Mouse (Mus musculus) intestine, embryonic 15.5 days (tissue): ENCODE measurements around the gene Ccdc106. TPM values are rescaled to one million over a fixed set of nuclear protein-coding genes. Genes with fewer than 3 reads are reported as not detected.
"Not testable (repeated sequence)": the region's sequence is repeated elsewhere in the genome, so short reads cannot be mapped to it uniquely, and the experiment has no call there.

Source experiments
- ATAC-seq: fragments of 200-750 bp; cut with Nextera tagmentation; 2 replicates; pipeline ENCODE4 v1.8.0; 2017; ENCODE audit warnings: moderate TSS enrichment, moderate library complexity
- H3K27ac ChIP-seq: fragments of 300-500 bp; sonication (generic); 2 replicates; pipeline ENCODE4 v1.5.1; 2015; ENCODE audit warnings: mild to moderate bottlenecking, inconsistent platforms
- H3K27me3 ChIP-seq: fragments of 300-500 bp; sonication (generic); replicated peaks from 2 replicates; pipeline ENCODE4 v1.6.1; 2015; ENCODE audit warnings: inconsistent platforms
- H3K36me3 ChIP-seq: fragments of 300-500 bp; sonication (generic); 2 replicates; pipeline ENCODE4 v1.6.1; 2015; ENCODE audit warnings: inconsistent platforms
- H3K4me1 ChIP-seq: fragments of 300-500 bp; sonication (generic); replicated peaks from 2 replicates; pipeline ENCODE4 v1.6.1; 2015; ENCODE audit warnings: inconsistent platforms
- H3K4me2 ChIP-seq: fragments of 300-500 bp; sonication (generic); replicated peaks from 2 replicates; pipeline ENCODE4 v1.6.1; 2015; ENCODE audit warnings: mild to moderate bottlenecking, inconsistent platforms
- H3K4me3 ChIP-seq: fragments of 300-500 bp; sonication (generic); replicated peaks from 2 replicates; pipeline ENCODE4 v1.5.1; 2015; ENCODE audit warnings: inconsistent platforms
- H3K9ac ChIP-seq: fragments of 300-500 bp; sonication (generic); 2 replicates; pipeline ENCODE4 v1.6.1; 2015; ENCODE audit warnings: inconsistent platforms
- H3K9me3 ChIP-seq: fragments of 300-500 bp; sonication (generic); 2 replicates; pipeline ENCODE4 v1.6.1; 2016; ENCODE audit warnings: inconsistent platforms
- WGBS: fragments of 180-500 bp; shearing (Covaris S2); methylation state at CpG from one replicate; pipeline ENCODE4 v1.1.7; 2015; 5-methylcytosine and 5-hydroxymethylcytosine counted together
- polyA plus RNA-seq: library from polyadenylated mRNA; unstranded; fragments of >200 nt; fragmentation: Nextera tagmentation; extraction: Ambion mirVana; gene quantifications from 2 replicates; pipeline ENCODE4 v1.2.1, GENCODE M21; 2015

Ccdc106 gene
- polyA plus RNA-seq, 1 experiment from 2014 or later: 13.4 TPM

GRCm38 (mm10) chr7:5079365-5080009, 59.1 kb downstream of the Ccdc106 start:
- not testable (repeated sequence) for H3K9me3 ChIP-seq, H3K27me3 ChIP-seq, H3K4me1 ChIP-seq
- Histone ChIP-seq H3K4me2 (peak overlapping the region; percentile 68), H3K9ac (peak overlapping the region; percentile 99; the same call in 1 of the 2 replicates), H3K4me3 (peak overlapping the region; percentile 99), H3K36me3 (peaks cover 29% of the 10 kb centered on the region), H3K27ac (peak overlapping the region; percentile 95)
- peak; percentile 23 for ATAC-seq
- 32% methylated on average over 8 of the region's 13 CpGs for WGBS

DNA sequence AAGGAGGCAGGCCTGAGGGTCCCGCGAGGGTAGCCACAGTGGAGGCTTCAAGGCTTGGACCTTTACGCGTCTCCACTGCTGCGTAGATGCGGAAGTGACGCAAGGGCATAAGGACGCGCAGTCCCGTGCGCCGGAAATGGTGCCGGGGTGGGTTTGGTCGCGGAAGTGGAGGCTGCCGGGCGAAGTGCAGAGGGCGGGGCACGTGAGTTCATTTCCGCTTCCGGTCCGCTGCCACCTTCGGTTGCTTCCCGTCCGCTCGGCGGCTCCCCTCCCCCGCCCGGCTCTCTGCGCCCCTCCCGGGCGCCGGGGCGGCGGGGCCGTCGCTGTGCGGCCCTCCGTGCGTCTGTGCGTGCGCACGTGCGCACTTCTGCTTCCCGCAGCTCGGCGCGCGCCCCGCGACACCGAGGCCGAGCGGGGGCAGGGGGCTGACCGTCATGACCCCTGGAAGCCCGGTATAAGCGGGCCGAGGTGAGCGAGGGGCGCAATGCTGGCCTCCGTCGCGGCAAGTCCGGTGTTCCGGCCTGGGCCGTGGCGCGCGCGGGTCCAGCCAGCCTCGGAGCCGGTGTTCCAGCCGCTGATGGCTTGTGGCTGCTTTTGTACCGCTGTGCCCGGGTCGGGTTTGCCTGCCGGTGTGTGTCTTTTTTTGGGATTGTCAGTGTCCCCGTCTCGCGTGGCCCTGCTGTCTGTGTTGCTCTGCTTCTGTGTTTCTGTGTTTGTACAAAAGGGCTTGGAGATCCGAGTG, 59.8 kb downstream of the Ccdc106 start, which contains the start of gene Epn1:
Gene Epn1, plus strand, starts transcription at position 226 of the 742 bp plus-strand sequence.
- H3K9me3 ChIP-seq: no peaks in the 10 kb centered on the region
- peaks cover 8% of the 10 kb centered on the region for H3K4me1 ChIP-seq
- H3K36me3 ChIP-seq: peaks cover 27% of the 10 kb centered on the region
- ATAC-seq: peak; percentile 96
- H3K9ac ChIP-seq: peak within 1 kb of the TSS; percentile 99
- WGBS: under 1% methylated on average over 69 of the region's 81 CpGs
- H3K4me3 ChIP-seq: peak within 1 kb of the TSS; percentile 99
- H3K27me3 ChIP-seq: no peaks in the 10 kb centered on the region
- H3K27ac ChIP-seq: peak within 1 kb of the TSS; percentile 95
- peak within 1 kb of the TSS; percentile 68 for H3K4me2 ChIP-seq

GRCm38 (mm10) chr7:5080815-5081214, 60.5 kb downstream of the Ccdc106 start:
- H3K9me3 ChIP-seq: no peaks in the 10 kb centered on the region
- H3K4me2 ChIP-seq: peak overlapping the region; percentile 68
- H3K4me1 ChIP-seq: peaks cover 8% of the 10 kb centered on the region
- WGBS: 11% methylated on average over 6 of the region's 6 CpGs
- no peak for ATAC-seq
- peak overlapping the region; percentile 99 for H3K4me3 ChIP-seq
- H3K36me3 ChIP-seq: peaks cover 26% of the 10 kb centered on the region
- no peaks in the 10 kb centered on the region for H3K27me3 ChIP-seq
- peak overlapping the region; percentile 95 for H3K27ac ChIP-seq
- peak overlapping the region; percentile 99 for H3K9ac ChIP-seq

GRCm38 (mm10) chr7:5081241-5081640, 60.9 kb downstream of the Ccdc106 start:
- Histone ChIP-seq H3K4me3 (peak overlapping the region; percentile 99), H3K4me2 (peak overlapping the region; percentile 68), H3K9ac (0 out of 2 replicates have a peak overlapping the region, but pooled peaks have one; percentile 99), H3K4me1 (peaks cover 8% of the 10 kb centered on the region), H3K27me3 (no peaks in the 10 kb centered on the region), H3K27ac (no peak overlapping the region), H3K36me3 (peaks cover 23% of the 10 kb centered on the region), H3K9me3 (no peaks in the 10 kb centered on the region)
- no peak for ATAC-seq
- 57% methylated on average over 6 of the region's 6 CpGs for WGBS

DNA sequence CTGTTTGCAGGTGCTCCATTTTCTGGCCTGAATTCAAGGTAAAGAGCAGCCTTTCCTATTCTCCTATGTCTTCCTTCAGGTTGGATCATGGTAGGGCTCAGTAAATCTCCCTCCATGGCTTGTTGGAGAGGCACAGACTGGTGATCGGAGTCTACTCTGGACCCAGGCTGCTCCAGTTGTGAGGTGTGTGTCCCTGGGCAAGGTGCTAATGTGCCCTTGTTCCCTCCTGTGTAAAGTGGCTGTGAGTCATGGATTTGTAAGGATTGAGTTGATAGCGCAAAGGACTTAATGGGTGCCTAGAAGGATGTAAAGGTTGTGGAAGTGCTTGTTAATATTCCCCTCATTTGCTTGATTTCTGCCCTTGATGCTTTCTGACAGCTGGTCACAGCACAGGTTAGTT, 61.6 kb downstream of the Ccdc106 start:
- Histone ChIP-seq H3K4me1 (peaks cover 8% of the 10 kb centered on the region), H3K9me3 (no peaks in the 10 kb centered on the region), H3K4me2 (peak overlapping the region; percentile 68), H3K9ac (no peak overlapping the region), H3K4me3 (peak overlapping the region; percentile 99; the same call in 1 of the 2 replicates), H3K36me3 (peaks cover 19% of the 10 kb centered on the region), H3K27ac (peak overlapping the region; percentile 6; the same call in 1 of the 2 replicates), H3K27me3 (no peaks in the 10 kb centered on the region)
- ATAC-seq: no peak
- 87% methylated on average over 2 of the region's 2 CpGs for WGBS

DNA sequence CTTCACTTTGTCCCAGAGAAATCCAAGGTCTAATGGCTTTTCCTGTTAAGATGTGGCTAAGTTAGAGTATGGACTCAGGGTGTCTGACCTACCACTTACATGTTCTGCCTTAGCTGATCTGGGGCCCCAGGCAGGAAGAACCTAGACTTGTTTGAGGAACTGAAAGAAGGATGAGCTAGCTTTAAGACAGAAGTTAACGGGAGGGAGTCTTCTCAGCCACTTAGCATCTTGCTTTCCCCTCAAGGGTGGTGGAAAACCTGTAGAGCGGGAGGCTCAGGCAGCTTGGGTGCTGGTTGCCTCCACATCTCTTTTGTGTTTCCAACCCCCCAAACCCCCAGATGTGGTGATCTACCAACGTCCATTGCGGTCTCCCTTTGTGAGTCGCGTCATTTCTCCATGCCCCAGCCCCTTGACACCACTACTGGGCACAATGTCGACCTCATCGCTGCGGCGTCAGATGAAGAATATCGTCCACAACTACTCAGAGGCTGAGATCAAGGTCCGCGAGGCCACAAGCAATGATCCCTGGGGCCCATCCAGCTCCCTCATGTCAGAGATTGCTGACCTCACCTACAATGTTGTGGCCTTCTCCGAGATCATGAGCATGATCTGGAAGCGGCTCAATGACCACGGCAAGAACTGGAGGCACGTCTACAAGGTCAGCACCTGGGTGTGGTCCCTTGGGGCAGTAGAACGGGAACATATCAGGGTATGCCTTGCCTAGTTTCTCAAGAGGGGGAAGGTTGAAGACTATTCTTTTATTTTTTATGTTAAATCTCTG, 63.2 kb downstream of the Ccdc106 start:
- Histone ChIP-seq H3K9ac (0 out of 2 replicates have a peak overlapping the region, but pooled peaks have one; percentile 10), H3K4me1 (peaks cover 10% of the 10 kb centered on the region), H3K27me3 (no peaks in the 10 kb centered on the region), H3K27ac (0 out of 2 replicates have a peak overlapping the region, but pooled peaks have one; percentile 32), H3K4me2 (peak overlapping the region; percentile 32), H3K4me3 (no peak overlapping the region), H3K36me3 (peaks cover 12% of the 10 kb centered on the region), H3K9me3 (no peaks in the 10 kb centered on the region)
- 85% methylated on average over 18 of the region's 18 CpGs for WGBS
- no peak for ATAC-seq

DNA sequence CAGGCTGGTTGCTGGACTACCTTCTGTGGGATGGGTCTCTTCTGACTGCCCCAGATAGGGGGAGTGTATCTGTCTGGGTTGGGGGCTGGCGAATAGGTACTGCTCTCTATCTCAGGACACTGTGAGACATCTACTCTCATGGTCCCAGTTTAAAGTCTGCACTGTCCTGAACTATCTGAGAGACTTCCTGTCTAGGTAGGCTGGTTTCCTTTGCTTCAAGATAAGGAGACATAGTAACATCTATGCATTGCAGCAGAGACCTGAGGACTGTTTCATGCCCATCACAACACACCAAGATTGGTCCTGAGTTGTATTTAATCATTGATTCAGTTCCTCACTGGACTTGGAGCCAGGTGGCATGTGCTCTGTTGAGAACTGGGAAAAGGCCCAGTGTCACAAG, 65.2 kb downstream of the Ccdc106 start:
- Histone ChIP-seq H3K9me3 (no peaks in the 10 kb centered on the region), H3K27ac (no peak overlapping the region), H3K9ac (no peak overlapping the region), H3K4me3 (no peak overlapping the region), H3K27me3 (no peaks in the 10 kb centered on the region), H3K36me3 (peaks cover 16% of the 10 kb centered on the region), H3K4me1 (peaks cover 11% of the 10 kb centered on the region), H3K4me2 (no peak overlapping the region)
- WGBS: 95% methylated on average over 1 of the region's 1 CpGs
- no peak for ATAC-seq

- Histone ChIP-seq H3K9me3 (no peaks in the 10 kb centered on the region), H3K4me2 (no peak overlapping the region), H3K27ac (no peak overlapping the region), H3K4me3 (no peak overlapping the region), H3K27me3 (no peaks in the 10 kb centered on the region), H3K9ac (no peak overlapping the region), H3K36me3 (peaks cover 18% of the 10 kb centered on the region), H3K4me1 (peaks cover 7% of the 10 kb centered on the region; the same call in 1 of the 2 replicates)
- ATAC-seq: no peak
- WGBS: 75% methylated on average over 5 of the region's 5 CpGs
Observed at GRCm38 (mm10) chr7:5086921-5087440, 66.6 kb downstream of the Ccdc106 start.

DNA sequence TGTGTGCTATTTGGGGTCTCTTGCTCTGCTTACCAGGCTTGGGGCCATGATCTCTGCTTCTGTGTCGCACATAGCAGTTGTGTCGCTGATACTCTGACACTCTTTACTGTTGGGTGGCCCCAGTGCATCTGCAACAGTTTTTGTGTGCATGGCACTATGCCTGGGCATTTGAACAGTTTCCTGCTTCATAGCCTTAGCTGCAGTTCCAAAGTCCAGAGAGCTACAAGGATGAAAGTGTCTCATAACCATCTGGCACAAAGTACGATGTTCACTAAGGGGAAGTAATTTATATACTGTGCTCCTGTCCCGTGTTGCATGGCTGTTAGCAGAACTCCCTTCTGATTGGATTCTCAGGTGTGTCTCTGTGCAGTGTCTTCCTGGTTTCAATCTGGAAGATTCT, 67.5 kb downstream of the Ccdc106 start:
- Histone ChIP-seq H3K9me3 (no peaks in the 10 kb centered on the region), H3K4me2 (peak overlapping the region; percentile 24; the same call in 1 of the 2 replicates), H3K4me3 (no peak overlapping the region), H3K4me1 (peaks cover 5% of the 10 kb centered on the region; the same call in 1 of the 2 replicates), H3K27ac (peak overlapping the region; percentile 64), H3K27me3 (no peaks in the 10 kb centered on the region), H3K9ac (no peak overlapping the region), H3K36me3 (peaks cover 27% of the 10 kb centered on the region)
- peak; percentile 85 for ATAC-seq
- WGBS: 70% methylated on average over 4 of the region's 4 CpGs

GRCm38 (mm10) chr7:5089853-5090252, 69.5 kb downstream of the Ccdc106 start:
- 0 out of 2 replicates have a peak, but pooled peaks cover 3% of the 10 kb centered on the region for H3K4me1 ChIP-seq
- no peaks in the 10 kb centered on the region for H3K9me3 ChIP-seq
- H3K27ac ChIP-seq: no peak overlapping the region
- H3K36me3 ChIP-seq: peaks cover 39% of the 10 kb centered on the region
- H3K27me3 ChIP-seq: no peaks in the 10 kb centered on the region
- H3K4me3 ChIP-seq: no peak overlapping the region
- H3K9ac ChIP-seq: no peak overlapping the region
- 95% methylated on average over 15 of the region's 15 CpGs for WGBS
- H3K4me2 ChIP-seq: no peak overlapping the region
- no peak for ATAC-seq

GRCm38 (mm10) chr7:5091008-5091728, 70.8 kb downstream of the Ccdc106 start:
- Histone ChIP-seq H3K4me2 (no peak overlapping the region), H3K4me3 (no peak overlapping the region), H3K27ac (no peak overlapping the region), H3K36me3 (peaks cover 46% of the 10 kb centered on the region), H3K27me3 (no peaks in the 10 kb centered on the region), H3K9me3 (no peaks in the 10 kb centered on the region), H3K4me1 (0 out of 2 replicates have a peak, but pooled peaks cover 3% of the 10 kb centered on the region), H3K9ac (no peak overlapping the region)
- ATAC-seq: no peak
- 91% methylated on average over 15 of the region's 15 CpGs for WGBS
